Mouse (Mus musculus) left cerebral cortex, adult 18-20 months (tissue): ENCODE results near the gene Homer1. TPM values are rescaled to one million over a fixed set of nuclear protein-coding genes. Genes with fewer than 3 reads are reported as not detected.

Experiments used
- DNase-seq, 2 experiments: peaks; one replicate each; pipeline ENCODE4 v3.0.0; 2021 to 2022; ENCODE audit warnings: low spot score in 2 of 2, mixed read lengths in 1 of 2
- total RNA-seq, 2 experiments: library from RNA; stranded (reverse); gene quantifications; 2 replicates each; pipeline ENCODE4 v1.2.3; 2021

Gene Homer1
- total RNA-seq, 2 experiments from 2014 or later: 319 to 463 TPM

DNA sequence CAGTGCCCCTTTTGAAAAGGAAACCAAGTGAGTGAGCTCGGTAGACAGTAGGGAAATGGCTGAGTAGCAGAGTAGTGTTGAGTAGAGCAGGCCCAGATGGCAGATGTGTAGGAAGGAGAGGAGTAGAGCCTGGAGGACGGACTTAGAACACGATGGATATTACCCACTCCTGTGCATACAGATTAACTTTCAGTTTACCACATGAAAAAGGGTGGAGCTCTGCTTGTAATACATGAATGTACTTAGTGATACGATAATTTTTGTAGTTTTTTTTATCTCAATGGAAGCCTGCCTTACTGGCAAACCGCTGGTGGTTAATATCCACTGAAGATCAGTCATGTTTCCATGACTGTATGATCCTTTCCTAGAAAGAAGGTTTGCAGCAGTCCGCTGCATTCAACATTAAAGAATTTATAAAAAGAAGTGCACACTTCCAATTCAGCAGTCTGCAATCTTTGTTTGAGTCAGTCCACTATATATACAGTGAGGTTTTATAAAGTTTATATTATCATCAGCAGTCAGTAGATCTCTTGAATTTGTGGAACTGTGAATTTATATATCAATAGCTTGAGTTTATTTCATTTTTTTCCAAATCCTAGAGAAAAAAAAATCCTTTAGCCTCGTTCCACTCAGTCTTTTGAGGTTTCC, 89.3 kb downstream of the Homer1 start:
- no peak for DNase-seq

DNA sequence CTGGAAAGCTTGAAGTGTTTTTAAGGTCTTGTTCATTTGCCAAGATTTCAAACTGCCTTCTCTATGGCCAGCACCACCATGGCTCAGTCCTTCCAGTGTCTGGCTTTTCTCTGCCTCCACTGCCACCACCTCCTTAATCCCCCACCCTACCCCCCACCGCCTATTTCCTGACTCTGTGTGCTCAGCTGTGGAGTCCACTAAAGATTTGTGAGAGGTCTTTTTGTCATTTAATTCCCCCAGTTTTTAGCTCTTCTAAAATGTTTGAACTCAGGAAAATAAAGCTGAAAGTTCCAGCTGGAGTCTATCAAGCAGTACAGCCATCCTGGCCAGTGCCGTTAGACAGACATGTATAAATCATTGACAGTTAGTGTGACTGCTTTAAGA, 89.8 kb downstream of the Homer1 start:
- DNase-seq: no peak

DNA sequence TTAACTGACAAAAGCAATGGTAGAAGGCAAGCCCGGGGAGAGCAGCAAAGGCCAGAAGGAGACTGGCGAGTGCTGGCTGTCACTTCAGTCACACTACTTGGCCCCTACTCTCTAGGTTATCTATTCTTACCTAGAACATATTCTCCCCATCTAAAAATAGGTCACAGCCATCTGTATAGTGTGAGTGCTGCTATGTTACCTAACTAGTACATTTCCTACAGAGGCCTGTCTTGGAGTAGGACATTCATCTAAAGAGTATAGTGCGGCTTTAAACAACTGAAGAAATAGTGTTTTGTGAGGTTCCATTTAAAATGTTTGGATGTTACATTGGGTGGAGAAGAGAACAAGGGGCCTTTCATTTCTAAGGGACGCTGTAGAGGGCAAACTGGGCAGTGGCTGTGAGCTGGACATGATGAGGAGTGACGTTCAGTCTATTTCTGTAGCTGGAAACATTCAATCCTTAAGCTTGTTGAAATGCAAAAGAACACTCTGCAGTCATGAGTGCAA, 100.3 kb downstream of the Homer1 start:
- no peak for DNase-seq

DNA sequence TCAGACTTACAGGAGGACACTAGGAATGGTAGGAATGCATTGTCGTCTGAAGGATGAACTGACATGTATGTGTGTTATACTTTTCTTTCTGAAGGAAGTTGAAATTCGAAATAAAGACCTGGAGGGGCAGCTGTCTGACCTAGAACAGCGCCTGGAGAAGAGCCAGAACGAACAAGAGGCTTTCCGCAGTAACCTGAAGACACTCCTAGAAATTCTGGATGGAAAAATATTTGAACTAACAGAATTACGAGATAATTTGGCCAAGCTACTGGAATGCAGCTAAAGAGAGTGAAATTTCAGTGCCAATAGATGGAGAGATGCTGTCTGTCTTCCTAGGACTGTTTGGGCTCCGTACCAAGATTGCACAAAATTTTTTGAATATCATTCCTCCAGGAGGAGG, 102.5 kb downstream of the Homer1 start:
- DNase-seq: no peak

DNA sequence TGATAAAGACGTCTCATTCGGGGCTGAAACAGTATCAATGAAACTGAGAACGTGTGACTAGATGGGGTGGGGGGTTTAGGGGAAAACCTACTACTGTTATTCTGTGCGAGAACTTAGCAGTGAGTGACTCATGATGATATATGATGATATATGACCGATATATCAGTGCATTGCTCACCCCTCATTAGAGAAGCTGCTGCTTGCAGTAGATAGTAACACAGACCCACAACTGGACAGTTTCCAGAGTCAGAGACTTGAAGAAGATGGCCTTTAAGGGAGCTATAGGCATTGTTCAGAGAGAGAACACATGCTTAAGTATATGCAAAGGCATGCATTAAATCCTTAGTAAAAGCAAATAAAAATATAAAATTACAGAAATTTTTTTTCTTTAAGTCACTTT, 107.4 kb downstream of the Homer1 start:
- DNase-seq: no peak

DNA sequence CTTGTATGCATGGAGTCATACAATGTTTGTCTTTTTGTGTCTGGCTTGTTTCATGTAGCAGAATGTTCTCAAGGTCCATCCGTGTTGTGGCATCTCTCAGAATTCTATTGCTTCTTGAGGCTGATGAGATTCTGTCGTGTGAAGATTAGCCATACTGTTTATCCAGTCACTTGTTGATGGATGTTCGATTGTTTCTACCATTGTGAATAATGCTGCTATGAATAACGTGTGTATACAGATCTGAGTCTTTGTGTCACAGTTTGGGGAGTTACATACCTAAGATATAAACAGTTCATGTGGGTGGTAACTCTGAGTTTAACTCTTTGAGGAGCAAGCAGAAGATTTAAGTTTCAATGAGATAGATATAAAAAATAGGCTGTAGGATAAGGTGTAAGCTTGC, 110.9 kb downstream of the Homer1 start:
- no peak for DNase-seq

DNA sequence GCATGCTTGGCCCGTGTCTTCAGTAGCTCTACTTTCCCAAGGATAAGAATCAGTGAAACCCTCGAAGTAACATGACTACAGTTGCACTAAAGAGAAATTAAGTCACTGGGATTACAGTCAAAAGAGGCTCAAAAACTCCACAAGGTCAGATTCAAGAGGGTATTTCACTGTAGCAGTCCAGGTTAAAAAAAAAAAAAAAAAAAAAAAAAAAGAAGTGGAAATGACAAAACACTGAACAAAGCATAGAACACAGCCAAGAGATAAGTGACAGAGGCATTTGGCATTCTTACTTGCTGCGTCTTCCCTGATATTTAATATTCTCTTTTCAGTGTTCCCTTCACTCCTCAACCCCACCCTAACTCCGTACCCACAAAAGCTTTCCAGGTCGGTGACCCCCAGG, 115.6 kb downstream of the Homer1 start:
- DNase-seq: no peak

DNA sequence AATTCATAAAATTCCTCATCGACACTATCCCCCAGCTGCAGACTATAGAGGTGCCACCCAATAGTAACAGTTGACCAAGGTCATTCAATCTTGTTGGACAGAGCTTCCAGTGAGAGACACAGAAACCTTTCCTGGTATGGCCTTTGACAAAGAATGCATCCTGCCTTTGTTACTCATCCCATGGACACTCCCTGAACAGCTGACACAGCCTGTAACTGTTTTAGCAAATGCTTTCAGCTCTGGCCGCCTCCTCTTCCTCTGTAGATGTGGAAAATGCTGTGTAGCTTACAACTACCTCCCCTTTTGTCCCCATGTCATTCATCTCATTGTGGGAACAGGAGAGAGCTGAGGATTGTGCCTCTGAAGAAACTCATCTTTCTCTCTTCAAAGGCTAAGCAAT, 118.9 kb downstream of the Homer1 start:
- no peak for DNase-seq

DNA sequence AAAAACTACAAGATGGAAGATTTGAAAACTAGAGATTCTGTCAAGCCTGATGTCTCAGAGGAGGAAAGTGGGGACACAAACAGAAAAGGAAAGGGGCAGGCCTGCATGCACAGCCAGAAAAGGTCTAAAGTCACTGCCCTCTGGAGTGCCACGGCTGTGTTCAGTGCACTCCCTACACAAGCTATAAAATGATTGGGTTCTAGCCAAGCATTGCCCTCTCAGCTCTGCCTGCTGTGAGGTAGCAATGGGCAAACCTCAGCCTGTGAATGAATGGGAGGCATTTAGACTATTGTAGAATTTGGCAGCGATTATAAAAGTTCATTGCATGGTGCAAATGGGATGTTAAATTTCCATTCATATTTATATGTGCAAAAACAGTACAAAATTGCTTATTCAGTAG, 120.3 kb downstream of the Homer1 start:
- DNase-seq: no peak

DNA sequence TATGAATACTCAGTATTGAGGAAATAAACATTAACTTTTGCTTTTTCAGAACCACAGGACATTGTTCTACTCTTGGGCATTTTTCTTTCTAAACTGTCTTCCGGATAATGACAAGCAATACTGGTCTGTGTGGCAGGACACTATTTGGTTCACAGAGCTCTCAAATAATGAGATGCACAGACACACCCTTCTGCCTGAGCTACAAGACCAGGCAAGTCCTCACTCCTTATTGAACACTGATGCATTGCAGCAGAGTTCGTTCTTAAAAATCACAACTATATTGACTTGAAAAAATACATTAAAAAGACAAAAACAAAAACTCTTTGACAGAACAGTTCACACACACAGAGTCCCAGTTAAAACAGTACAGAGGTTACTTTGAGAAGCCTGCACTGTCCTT, 123.8 kb downstream of the Homer1 start:
- no peak for DNase-seq

DNA sequence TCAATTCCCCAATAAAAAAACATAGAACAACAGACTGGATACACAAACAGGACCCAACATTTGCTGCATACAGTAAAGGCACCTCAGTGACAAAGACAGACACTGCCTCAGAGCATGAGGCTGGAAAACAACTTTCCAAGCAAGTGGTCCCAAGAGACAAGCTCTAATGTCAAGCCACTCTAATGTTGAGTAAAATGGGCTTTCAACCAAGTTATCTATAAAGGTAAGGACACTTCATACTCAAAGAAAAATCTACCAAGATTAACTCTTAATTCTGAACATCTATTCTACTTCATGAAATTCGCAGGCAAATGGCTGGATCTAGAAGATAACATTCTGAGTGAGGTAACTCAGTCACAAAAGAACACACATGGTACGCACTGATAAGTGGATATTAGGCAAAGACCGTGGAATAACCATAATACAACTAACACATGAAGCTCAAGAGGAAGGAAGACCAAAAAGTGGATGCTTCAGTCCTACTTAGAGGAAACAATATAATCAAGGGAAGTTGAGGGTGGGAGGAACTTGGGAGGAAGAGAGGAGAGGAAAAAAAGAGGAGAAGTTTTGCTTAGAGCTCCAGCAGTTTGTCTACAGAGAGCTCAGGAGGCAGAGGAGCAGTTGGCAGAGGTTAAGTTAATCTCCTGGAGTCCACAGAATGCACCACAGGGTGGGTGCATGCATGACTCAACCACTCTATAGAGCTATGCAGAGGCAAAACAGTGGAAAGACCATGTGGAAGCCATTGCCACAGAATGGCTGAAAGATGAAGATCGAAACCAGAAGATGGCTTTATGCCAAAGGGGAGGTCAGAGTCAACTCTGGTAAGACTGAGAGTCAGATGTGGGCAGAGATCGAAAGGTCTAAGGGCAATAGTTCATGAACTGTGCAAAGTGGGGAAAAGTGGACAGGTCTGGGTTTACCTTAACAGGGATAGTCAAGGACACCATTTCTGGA, 128.8 kb downstream of the Homer1 start:
- DNase-seq: no peak

DNA sequence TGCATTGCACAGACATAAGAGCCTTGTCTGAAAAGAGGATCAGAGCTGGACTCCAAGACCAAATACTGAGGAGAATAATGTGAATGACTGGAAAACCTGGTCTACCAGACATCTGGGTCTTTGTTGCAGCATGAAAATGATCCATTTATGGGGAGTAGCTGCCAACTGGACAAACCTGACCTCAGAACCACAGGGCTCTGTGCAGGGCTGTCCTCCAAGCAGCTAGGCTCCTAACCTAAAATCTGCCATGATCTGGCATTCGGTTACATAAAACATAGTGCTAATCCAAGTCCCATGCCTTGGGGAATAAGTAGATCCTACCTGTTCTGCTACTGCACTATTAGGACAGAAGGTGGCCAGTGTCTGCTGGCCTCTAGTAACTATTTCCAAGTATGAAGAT, 129.8 kb downstream of the Homer1 start:
- no peak for DNase-seq

DNA sequence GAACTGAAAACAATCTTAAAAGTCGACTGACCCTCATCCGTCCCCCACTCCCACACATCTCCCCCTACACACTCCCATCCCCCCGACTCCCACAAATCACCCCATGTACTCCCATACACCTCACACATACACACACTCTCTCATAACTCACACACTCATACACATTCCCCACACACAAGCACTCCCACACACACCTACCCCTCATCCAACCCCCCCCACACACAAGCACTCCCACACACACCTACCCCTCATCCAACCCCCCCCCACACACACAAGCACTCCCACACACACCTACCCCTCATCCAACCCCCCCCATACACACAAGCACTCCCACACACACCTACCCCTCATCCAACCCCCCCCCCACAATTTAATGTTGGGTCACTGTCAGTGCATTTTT, 140.7 kb downstream of the Homer1 start:
- DNase-seq: no peak

DNA sequence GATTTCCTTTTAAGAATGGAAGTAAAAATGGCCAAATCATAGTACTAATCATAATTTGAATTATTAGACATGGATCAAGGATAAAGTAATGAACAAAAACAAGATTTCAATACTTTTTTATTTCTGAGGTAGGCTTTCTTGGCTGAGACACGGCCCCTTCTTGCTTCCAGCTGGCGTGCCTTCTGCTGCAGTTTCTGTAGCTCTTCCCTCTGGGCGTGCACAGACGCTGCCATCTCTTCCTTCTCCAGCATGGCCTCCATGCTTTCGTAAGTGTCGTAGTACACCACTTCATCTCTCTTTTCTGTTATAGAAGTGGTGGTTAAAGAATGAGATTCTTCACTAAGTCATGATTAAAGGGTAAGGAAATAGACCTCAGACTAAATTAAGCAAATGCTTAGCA, 153.8 kb downstream of the Homer1 start:
- peak in 1 of 2 experiments; percentile 33 for DNase-seq

Other genes starting within 250 kb of the Homer1 start
- 1 to 10 TPM; 4.7 to 5.3 TPM for gene Cmya5, start 154.9 kb upstream of the Homer1 start, total RNA-seq
- gene Tent2, start 107.2 kb upstream of the Homer1 start, total RNA-seq: 10 to 100 TPM; 27.2 to 28.5 TPM
- gene Jmy, start 200.2 kb downstream of the Homer1 start, total RNA-seq: 10 to 100 TPM; 41.8 to 42.0 TPM